10 mouse cellular contexts compared by ENCODE assay signal in genomic region chr3:101611012-101611812, GRCm38 (mm10). TPM values are rescaled to one million over a fixed set of nuclear protein-coding genes. Genes with fewer than 3 reads are reported as not detected.
A peak's percentile ranks its signal among the peaks of the same experiment; 100 is the strongest.
DNase-seq lines count a peak whose midpoint lies in the region; ATAC-seq lines count a peak whose summit lies in the region.
"Had no signal": no experiment of that assay in that cellular context is flagged by ENCODE, and none has a peak within 500 bp of the region (broad histone marks: within the 10 kb centered on the region; RNA-seq: fewer than 3 reads in every experiment).

No protein-coding gene starts in this region.

- ATAC-seq in forebrain, embryonic 13.5 days: 0 out of 2 replicates have a peak, but pooled peaks have one; percentile 27
- ATAC-seq in forebrain, embryonic 11.5 days (replicated peaks; ENCODE audit: low FRiP score): no peak
- ATAC-seq in midbrain, embryonic 14.5 days (ENCODE audit: low FRiP score, low TSS enrichment): no peak
- no peak for ATAC-seq in midbrain, embryonic 11.5 days (ENCODE audit: low FRiP score)
- ATAC-seq in intestine, embryonic 14.5 days (replicated peaks; ENCODE audit: low FRiP score, low TSS enrichment, low read depth): peak; percentile 29; the same call in 1 of the 2 replicates
- ATAC-seq in stomach, embryonic 15.5 days (ENCODE audit: insufficient read depth, low FRiP score, low read depth): peak; percentile 31; the same call in 1 of the 2 replicates

- H3K4me3 ChIP-seq in forebrain, embryonic 13.5 days: no peak overlapping the region
- no peak overlapping the region for H3K4me3 ChIP-seq in forebrain, embryonic 11.5 days (ENCODE audit: low read depth, low read length)
- H3K4me3 ChIP-seq in midbrain, embryonic 14.5 days (replicated peaks; ENCODE audit: low read depth, low read length): no peak overlapping the region
- no peak overlapping the region for H3K4me3 ChIP-seq in midbrain, embryonic 11.5 days (ENCODE audit: low read depth, low read length)
- H3K4me3 ChIP-seq in intestine, embryonic 14.5 days (ENCODE audit: low read depth, low read length): no peak overlapping the region
- H3K4me3 ChIP-seq in stomach, embryonic 15.5 days (replicated peaks): no peak overlapping the region
- H3K4me3 ChIP-seq: lung, embryonic 15.5 days had no signal

- H3K9ac ChIP-seq in forebrain, embryonic 13.5 days: no peak overlapping the region
- H3K9ac ChIP-seq in forebrain, embryonic 11.5 days (ENCODE audit: low read length): no peak overlapping the region
- no peak overlapping the region for H3K9ac ChIP-seq in midbrain, embryonic 14.5 days (replicated peaks; ENCODE audit: low read length)
- H3K9ac ChIP-seq in midbrain, embryonic 11.5 days (ENCODE audit: low read length): no peak overlapping the region
- H3K9ac ChIP-seq in intestine, embryonic 14.5 days (ENCODE audit: low read length): no peak overlapping the region
- H3K9ac ChIP-seq in stomach, embryonic 15.5 days: no peak overlapping the region
- H3K9ac ChIP-seq: lung, embryonic 15.5 days had no signal

- no peak for DNase-seq in forebrain, embryonic 11.5 days (ENCODE audit: low spot score)
- peak; percentile 37 for DNase-seq in midbrain, embryonic 14.5 days
- DNase-seq in midbrain, embryonic 11.5 days (ENCODE audit: low spot score, missing footprints): no peak
- DNase-seq in intestine, embryonic 14.5 days (ENCODE audit: low spot score): no peak
- no peak for DNase-seq in spleen, adult 18-20 months
- DNase-seq in ovary, postnatal 14 days (ENCODE audit: low spot score): no peak
- DNase-seq: cerebellum, adult 11-12 months had no signal

- peaks cover 5% of the 10 kb centered on the region; the same call in 1 of the 2 replicates for H3K27me3 ChIP-seq in forebrain, embryonic 13.5 days
- H3K27me3 ChIP-seq in forebrain, embryonic 11.5 days (ENCODE audit: control insufficient read depth, insufficient read depth, low read length): no peaks in the 10 kb centered on the region
- no peaks in the 10 kb centered on the region for H3K27me3 ChIP-seq in midbrain, embryonic 14.5 days (ENCODE audit: control insufficient read depth, insufficient read depth, low read length)
- H3K27me3 ChIP-seq in midbrain, embryonic 11.5 days (ENCODE audit: control insufficient read depth, insufficient read depth, low read length): no peaks in the 10 kb centered on the region
- H3K27me3 ChIP-seq in intestine, embryonic 14.5 days (replicated peaks; ENCODE audit: control insufficient read depth, insufficient read depth, low read length): no peaks in the 10 kb centered on the region
- H3K27me3 ChIP-seq in stomach, embryonic 15.5 days (replicated peaks): no peaks in the 10 kb centered on the region
- H3K27me3 ChIP-seq: lung, embryonic 15.5 days had no signal

- H3K4me1 ChIP-seq in forebrain, embryonic 13.5 days: peaks cover 21% of the 10 kb centered on the region
- H3K4me1 ChIP-seq in forebrain, embryonic 11.5 days (replicated peaks; ENCODE audit: control insufficient read depth, insufficient read depth, low read length): no peaks in the 10 kb centered on the region
- H3K4me1 ChIP-seq in midbrain, embryonic 14.5 days (ENCODE audit: control insufficient read depth, insufficient read depth, low read length): 0 out of 2 replicates have a peak, but pooled peaks cover 2% of the 10 kb centered on the region
- no peaks in the 10 kb centered on the region for H3K4me1 ChIP-seq in midbrain, embryonic 11.5 days (ENCODE audit: control insufficient read depth, insufficient read depth, low read length)
- peaks cover 14% of the 10 kb centered on the region for H3K4me1 ChIP-seq in intestine, embryonic 14.5 days (replicated peaks; ENCODE audit: control insufficient read depth, insufficient read depth, low read length)
- H3K4me1 ChIP-seq in stomach, embryonic 15.5 days: peaks cover 6% of the 10 kb centered on the region

- no peaks in the 10 kb centered on the region for H3K36me3 ChIP-seq in forebrain, embryonic 13.5 days (ENCODE audit: poor library complexity, severe bottlenecking)
- no peaks in the 10 kb centered on the region for H3K36me3 ChIP-seq in forebrain, embryonic 11.5 days (ENCODE audit: control insufficient read depth, insufficient read depth, low read length)
- H3K36me3 ChIP-seq in midbrain, embryonic 14.5 days (ENCODE audit: control insufficient read depth, insufficient read depth, low read length): no peaks in the 10 kb centered on the region
- no peaks in the 10 kb centered on the region for H3K36me3 ChIP-seq in midbrain, embryonic 11.5 days (ENCODE audit: control insufficient read depth, insufficient read depth, low read length)
- H3K36me3 ChIP-seq in intestine, embryonic 14.5 days (ENCODE audit: control insufficient read depth, insufficient read depth, low read length): no peaks in the 10 kb centered on the region
- no peaks in the 10 kb centered on the region for H3K36me3 ChIP-seq in stomach, embryonic 15.5 days
- H3K36me3 ChIP-seq: lung, embryonic 15.5 days had no signal

- H3K9me3 ChIP-seq in forebrain, embryonic 13.5 days (replicated peaks): no peaks in the 10 kb centered on the region
- H3K9me3 ChIP-seq in forebrain, embryonic 11.5 days (ENCODE audit: control insufficient read depth, low read length): no peaks in the 10 kb centered on the region
- H3K9me3 ChIP-seq in midbrain, embryonic 14.5 days (ENCODE audit: control insufficient read depth, low read length): no peaks in the 10 kb centered on the region
- H3K9me3 ChIP-seq in midbrain, embryonic 11.5 days (ENCODE audit: control insufficient read depth, low read length): no peaks in the 10 kb centered on the region
- H3K9me3 ChIP-seq in intestine, embryonic 14.5 days (ENCODE audit: control insufficient read depth, low read length): no peaks in the 10 kb centered on the region
- H3K9me3 ChIP-seq in stomach, embryonic 15.5 days: no peaks in the 10 kb centered on the region
- H3K9me3 ChIP-seq: lung, embryonic 15.5 days had no signal

- H3K27ac ChIP-seq in forebrain, embryonic 13.5 days: no peak overlapping the region
- no peak overlapping the region for H3K27ac ChIP-seq in forebrain, embryonic 11.5 days (ENCODE audit: low read depth, low read length)
- no peak overlapping the region for H3K27ac ChIP-seq in midbrain, embryonic 14.5 days (replicated peaks; ENCODE audit: low read depth, low read length)
- H3K27ac ChIP-seq in midbrain, embryonic 11.5 days (ENCODE audit: low read depth, low read length): no peak overlapping the region
- H3K27ac ChIP-seq in intestine, embryonic 14.5 days (ENCODE audit: low read depth): peak overlapping the region; percentile 65
- H3K27ac ChIP-seq in stomach, embryonic 15.5 days: no peak overlapping the region
- H3K27ac ChIP-seq: lung, embryonic 15.5 days had no signal

- no peak overlapping the region for H3K4me2 ChIP-seq in forebrain, embryonic 13.5 days
- H3K4me2 ChIP-seq in forebrain, embryonic 11.5 days (ENCODE audit: low read depth, low read length, severe bottlenecking): no peak overlapping the region
- H3K4me2 ChIP-seq in midbrain, embryonic 14.5 days (ENCODE audit: low read length): no peak overlapping the region
- H3K4me2 ChIP-seq in midbrain, embryonic 11.5 days: no peak overlapping the region
- no peak overlapping the region for H3K4me2 ChIP-seq in intestine, embryonic 14.5 days (ENCODE audit: low read length)
- no peak overlapping the region for H3K4me2 ChIP-seq in stomach, embryonic 15.5 days
- H3K4me2 ChIP-seq: lung, embryonic 15.5 days had no signal

- WGBS in forebrain, embryonic 13.5 days: 80% methylated on average over 8 of the region's 8 CpGs
- 71% methylated on average over 8 of the region's 8 CpGs for WGBS in forebrain, embryonic 11.5 days
- 72% methylated on average over 8 of the region's 8 CpGs for WGBS in midbrain, embryonic 14.5 days
- 77% methylated on average over 8 of the region's 8 CpGs for WGBS in midbrain, embryonic 11.5 days
- 46% methylated on average over 8 of the region's 8 CpGs for WGBS in intestine, embryonic 14.5 days
- 57% methylated on average over 8 of the region's 8 CpGs for WGBS in stomach, embryonic 15.5 days

RNA-seq across cellular contexts. Expression of gene Atp1a1, which starts 6.7 kb away (rescaled TPM):
- 32.5 and 34.0 TPM in 2 replicates for polyA plus RNA-seq in forebrain, embryonic 13.5 days (2015; fragmentation: Nextera tagmentation; extraction: Ambion mirVana)
- polyA plus RNA-seq in forebrain, embryonic 11.5 days (2014; fragmentation: Nextera tagmentation; extraction: Ambion mirVana): 121 and 122 TPM in 2 replicates
- 80.9 and 84.7 TPM in 2 replicates for polyA plus RNA-seq in midbrain, embryonic 14.5 days (2014; fragmentation: Nextera tagmentation; extraction: Ambion mirVana)
- polyA plus RNA-seq in midbrain, embryonic 11.5 days (2014; fragmentation: Nextera tagmentation; extraction: Ambion mirVana): 81.3 and 87.0 TPM in 2 replicates
- polyA plus RNA-seq in intestine, embryonic 14.5 days (2014; fragmentation: Nextera tagmentation; extraction: Ambion mirVana): 238 and 276 TPM in 2 replicates
- polyA plus RNA-seq in stomach, embryonic 15.5 days (2015; fragmentation: Nextera tagmentation; extraction: Ambion mirVana): 142 and 173 TPM in 2 replicates

Comparison
In these comparisons a context has a peak if more than half of its experiments do, and no peak if none do; other contexts are left out.
1. ATAC-seq: peak in forebrain, embryonic 13.5 days (single experiment), intestine, embryonic 14.5 days (single experiment) and stomach, embryonic 15.5 days (single experiment); none in forebrain, embryonic 11.5 days (single experiment), midbrain, embryonic 14.5 days (single experiment) and midbrain, embryonic 11.5 days (single experiment).